Mouse (Mus musculus): ENCODE results near the gene Itga9. TPM values are rescaled to one million over a fixed set of nuclear protein-coding genes. Genes with fewer than 3 reads are reported as not detected.

The Itga9 gene
- polyA plus RNA-seq, 1 experiment from 2014 or later, result 6.2 TPM

DNA sequence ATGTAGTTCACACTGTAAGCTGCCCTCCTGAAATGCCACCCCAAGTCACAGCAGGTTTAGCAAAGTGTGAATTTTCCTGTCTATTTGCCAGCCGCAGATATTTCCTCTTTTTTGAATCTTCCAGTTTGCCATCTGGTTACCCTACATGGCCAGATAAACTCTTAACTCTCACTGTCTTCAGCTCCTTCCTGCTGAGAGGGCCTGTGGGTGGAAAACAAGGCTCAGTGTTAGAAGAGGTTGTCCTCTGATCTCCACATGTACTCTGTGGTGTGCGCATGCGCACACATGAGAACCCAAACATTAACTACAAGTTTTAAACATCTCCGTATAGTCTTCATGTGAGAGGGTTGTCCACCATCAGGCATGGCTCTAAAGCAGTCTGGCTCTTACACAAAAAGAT lies 283.7 kb downstream of the Itga9 start:
- H3K9ac ChIP-seq (ENCODE audit: low read depth, low read length), result no peak overlapping the region
- H3K4me2 ChIP-seq, result no peak overlapping the region
- DNase-seq (ENCODE audit: low spot score) (no peak), ATAC-seq (replicated peaks; ENCODE audit: low FRiP score) (no peak)
- peaks cover 6% of the 10 kb centered on the region for H3K4me1 ChIP-seq (replicated peaks; ENCODE audit: control insufficient read depth, insufficient read depth, low read length)
- H3K27ac ChIP-seq (ENCODE audit: low read depth, low read length), result no peak overlapping the region
- 77% methylated on average over 4 of the region's 4 CpGs for WGBS
- no peaks in the 10 kb centered on the region for H3K9me3 ChIP-seq (ENCODE audit: control insufficient read depth, low read length)
- no peaks in the 10 kb centered on the region for H3K27me3 ChIP-seq (replicated peaks; ENCODE audit: control insufficient read depth, insufficient read depth, low read length)
- H3K36me3 ChIP-seq (ENCODE audit: control insufficient read depth, insufficient read depth, low read length), result no peaks in the 10 kb centered on the region
- H3K4me3 ChIP-seq (ENCODE audit: low read depth, low read length), result no peak overlapping the region

DNA sequence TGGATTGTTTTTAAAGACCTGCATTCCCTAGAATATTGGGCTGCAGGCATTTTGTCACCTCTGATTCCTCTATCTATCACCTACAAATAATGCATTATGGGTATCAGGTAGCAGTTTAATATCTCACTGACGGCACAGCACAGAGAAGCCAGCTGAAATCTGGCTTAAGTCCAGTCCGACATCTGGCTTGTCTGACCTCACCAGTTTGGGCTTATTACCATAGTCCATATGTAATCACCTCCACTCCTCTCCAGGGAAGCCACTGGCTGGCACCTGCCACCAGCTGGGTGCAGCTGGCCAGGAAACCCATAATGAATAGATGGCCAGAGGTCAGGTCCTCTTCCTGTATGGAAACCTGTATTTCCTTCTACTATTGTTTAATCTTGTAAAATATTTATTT lies 284.2 kb downstream of the Itga9 start:
- peaks cover 6% of the 10 kb centered on the region for H3K4me1 ChIP-seq (replicated peaks; ENCODE audit: control insufficient read depth, insufficient read depth, low read length)
- no peak overlapping the region for H3K9ac ChIP-seq (ENCODE audit: low read depth, low read length)
- no peak for ATAC-seq (replicated peaks; ENCODE audit: low FRiP score)
- no peaks in the 10 kb centered on the region for H3K36me3 ChIP-seq (ENCODE audit: control insufficient read depth, insufficient read depth, low read length)
- no peaks in the 10 kb centered on the region for H3K27me3 ChIP-seq (replicated peaks; ENCODE audit: control insufficient read depth, insufficient read depth, low read length)
- H3K9me3 ChIP-seq (ENCODE audit: control insufficient read depth, low read length), result no peaks in the 10 kb centered on the region
- WGBS, result 77% methylated on average over 2 of the region's 2 CpGs
- H3K27ac ChIP-seq (ENCODE audit: low read depth, low read length), result no peak overlapping the region
- no peak overlapping the region for H3K4me2 ChIP-seq
- no peak for DNase-seq (ENCODE audit: low spot score)
- no peak overlapping the region for H3K4me3 ChIP-seq (ENCODE audit: low read depth, low read length)

DNA sequence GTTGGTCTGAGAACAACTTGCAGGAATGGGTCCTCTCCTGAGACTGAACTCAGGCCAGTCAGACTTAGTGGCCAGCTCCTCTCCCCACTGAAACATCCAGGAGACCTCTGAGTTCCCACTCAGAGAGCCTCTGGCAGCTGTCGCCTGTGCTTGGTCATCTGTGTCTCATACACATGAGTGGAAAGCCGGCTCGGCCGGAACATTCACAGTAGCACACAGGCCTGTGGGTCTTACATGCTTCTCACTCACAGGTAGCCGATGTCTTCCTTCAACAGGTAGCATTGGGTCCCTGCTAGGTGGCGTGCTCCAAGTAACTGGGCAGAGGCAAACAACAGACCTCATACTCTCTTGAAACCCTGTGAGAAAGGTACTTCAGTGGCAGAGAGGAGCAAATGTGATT lies 284.6 kb downstream of the Itga9 start:
- H3K4me3 ChIP-seq (ENCODE audit: low read depth, low read length), result no peak overlapping the region
- H3K4me1 ChIP-seq (replicated peaks; ENCODE audit: control insufficient read depth, insufficient read depth, low read length), result peaks cover 6% of the 10 kb centered on the region
- H3K9me3 ChIP-seq (ENCODE audit: control insufficient read depth, low read length), result no peaks in the 10 kb centered on the region
- H3K27me3 ChIP-seq (replicated peaks; ENCODE audit: control insufficient read depth, insufficient read depth, low read length), result no peaks in the 10 kb centered on the region
- no peak for ATAC-seq (replicated peaks; ENCODE audit: low FRiP score)
- H3K4me2 ChIP-seq, result no peak overlapping the region
- H3K27ac ChIP-seq (ENCODE audit: low read depth, low read length), result no peak overlapping the region
- H3K36me3 ChIP-seq (ENCODE audit: control insufficient read depth, insufficient read depth, low read length), result no peaks in the 10 kb centered on the region
- no peak overlapping the region for H3K9ac ChIP-seq (ENCODE audit: low read depth, low read length)
- DNase-seq (ENCODE audit: low spot score), result no peak
- 85% methylated on average over 6 of the region's 6 CpGs for WGBS

- Histone ChIP-seq H3K9ac (ENCODE audit: low read depth, low read length) (no peak overlapping the region), H3K27me3 (replicated peaks; ENCODE audit: control insufficient read depth, insufficient read depth, low read length) (no peaks in the 10 kb centered on the region), H3K4me2 (no peak overlapping the region), H3K27ac (ENCODE audit: low read depth, low read length) (no peak overlapping the region), H3K4me1 (replicated peaks; ENCODE audit: control insufficient read depth, insufficient read depth, low read length) (peaks cover 6% of the 10 kb centered on the region), H3K36me3 (ENCODE audit: control insufficient read depth, insufficient read depth, low read length) (no peaks in the 10 kb centered on the region), H3K4me3 (ENCODE audit: low read depth, low read length) (no peak overlapping the region), H3K9me3 (ENCODE audit: control insufficient read depth, low read length) (no peaks in the 10 kb centered on the region)
- WGBS, result 80% methylated on average over 9 of the region's 9 CpGs
- no peak for ATAC-seq (replicated peaks; ENCODE audit: low FRiP score)
- no peak for DNase-seq (ENCODE audit: low spot score)
Measured at GRCm38 (mm10) chr9:118891593-118891992, 285.1 kb downstream of the Itga9 start.

DNA sequence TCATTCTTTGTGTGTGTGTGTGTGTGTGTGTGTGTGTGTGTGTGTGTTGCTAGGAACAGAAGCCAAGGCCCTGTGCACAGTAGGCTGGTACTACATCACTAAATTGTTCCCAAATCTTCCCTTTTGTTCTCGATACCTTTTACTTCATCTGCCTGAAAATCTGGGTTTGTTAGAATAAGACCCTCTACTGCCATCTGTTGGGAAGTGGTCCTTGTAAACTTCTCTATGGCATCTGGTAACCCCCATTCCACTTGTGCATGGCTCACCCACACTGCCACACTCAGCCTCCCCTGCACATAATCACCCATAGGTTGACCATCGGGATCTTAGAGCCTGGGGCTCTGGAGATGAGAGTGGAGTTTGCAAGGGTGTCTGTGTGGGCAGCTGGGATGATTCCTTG lies 288.6 kb downstream of the Itga9 start:
- no peaks in the 10 kb centered on the region for H3K27me3 ChIP-seq (replicated peaks; ENCODE audit: control insufficient read depth, insufficient read depth, low read length)
- no peaks in the 10 kb centered on the region; the same call in 1 of the 2 replicates for H3K4me1 ChIP-seq (replicated peaks; ENCODE audit: control insufficient read depth, insufficient read depth, low read length)
- no peak overlapping the region for H3K9ac ChIP-seq (ENCODE audit: low read depth, low read length)
- 76% methylated on average over 2 of the region's 2 CpGs for WGBS
- H3K4me3 ChIP-seq (ENCODE audit: low read depth, low read length), result no peak overlapping the region
- H3K27ac ChIP-seq (ENCODE audit: low read depth, low read length), result no peak overlapping the region
- H3K36me3 ChIP-seq (ENCODE audit: control insufficient read depth, insufficient read depth, low read length), result no peaks in the 10 kb centered on the region
- ATAC-seq (replicated peaks; ENCODE audit: low FRiP score) (no peak), DNase-seq (ENCODE audit: low spot score) (no peak)
- no peak overlapping the region for H3K4me2 ChIP-seq
- H3K9me3 ChIP-seq (ENCODE audit: control insufficient read depth, low read length), result no peaks in the 10 kb centered on the region

- Histone ChIP-seq H3K27me3 (replicated peaks; ENCODE audit: control insufficient read depth, insufficient read depth, low read length) (no peaks in the 10 kb centered on the region), H3K4me2 (no peak overlapping the region), H3K36me3 (ENCODE audit: control insufficient read depth, insufficient read depth, low read length) (no peaks in the 10 kb centered on the region), H3K9me3 (ENCODE audit: control insufficient read depth, low read length) (no peaks in the 10 kb centered on the region), H3K4me3 (ENCODE audit: low read depth, low read length) (no peak overlapping the region), H3K27ac (ENCODE audit: low read depth, low read length) (no peak overlapping the region), H3K4me1 (replicated peaks; ENCODE audit: control insufficient read depth, insufficient read depth, low read length) (no peaks in the 10 kb centered on the region), H3K9ac (ENCODE audit: low read depth, low read length) (no peak overlapping the region)
- DNase-seq (ENCODE audit: low spot score) (no peak), ATAC-seq (replicated peaks; ENCODE audit: low FRiP score) (no peak)
- 85% methylated on average over 2 of the region's 2 CpGs for WGBS
Measured at GRCm38 (mm10) chr9:118900677-118901076, 294.2 kb downstream of the Itga9 start.

DNA sequence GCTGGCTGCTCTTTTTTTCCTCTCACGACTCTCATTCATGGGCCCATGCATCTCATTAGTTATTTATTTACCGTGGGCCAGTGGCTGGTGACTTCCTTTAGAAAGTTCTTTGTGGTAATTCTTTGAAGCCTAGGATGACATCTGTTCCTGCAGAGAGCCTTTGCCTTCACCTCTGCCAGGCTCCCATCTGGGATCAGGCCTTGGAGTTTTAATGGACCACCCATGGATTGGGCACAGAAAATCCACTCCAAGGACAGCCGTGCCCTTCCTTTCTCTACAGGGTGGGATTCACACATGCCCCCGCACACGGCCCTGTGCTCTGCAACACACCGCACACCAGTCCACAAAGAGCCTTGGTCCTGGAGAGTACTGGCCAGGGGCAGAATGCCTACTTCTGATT lies 295.4 kb downstream of the Itga9 start:
- ATAC-seq (replicated peaks; ENCODE audit: low FRiP score), result no peak

DNA sequence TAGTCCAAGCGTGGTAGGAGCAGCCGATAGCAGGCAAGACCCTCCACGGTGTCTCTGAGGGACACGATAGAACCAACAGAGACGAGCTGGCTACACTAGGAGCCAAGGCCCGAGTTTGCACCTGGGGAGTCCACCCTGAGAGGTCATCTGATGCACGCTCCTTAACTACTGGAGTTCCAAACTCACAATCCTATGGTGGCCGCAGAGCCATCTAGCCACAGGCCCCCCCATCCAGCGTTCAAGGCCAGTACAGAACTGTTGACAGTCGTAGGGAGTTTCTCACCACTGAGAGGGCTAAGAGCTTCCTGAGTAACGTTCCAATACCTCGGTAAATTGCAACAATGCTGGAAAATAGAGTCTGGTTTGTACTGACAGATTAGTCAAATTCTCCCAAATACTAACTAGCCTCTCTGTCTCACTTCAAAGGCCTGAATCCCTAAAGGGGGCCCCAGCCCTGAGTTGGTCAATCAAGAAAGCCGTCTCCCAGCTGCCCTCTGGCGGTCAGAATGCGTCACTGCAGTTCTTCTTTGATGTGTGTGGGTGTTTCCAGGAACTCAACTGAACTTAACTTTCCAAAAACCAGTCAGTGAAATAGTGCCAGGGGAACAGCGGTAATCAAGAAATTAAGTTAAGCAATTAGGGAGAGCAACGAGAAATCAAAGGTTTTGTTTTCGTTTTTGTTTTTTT lies 301.6 kb downstream of the Itga9 start:
- Histone ChIP-seq H3K9me3 (ENCODE audit: control insufficient read depth, low read length) (no peaks in the 10 kb centered on the region), H3K4me2 (no peak overlapping the region), H3K4me3 (ENCODE audit: low read depth, low read length) (no peak overlapping the region), H3K27me3 (replicated peaks; ENCODE audit: control insufficient read depth, insufficient read depth, low read length) (no peaks in the 10 kb centered on the region), H3K36me3 (ENCODE audit: control insufficient read depth, insufficient read depth, low read length) (no peaks in the 10 kb centered on the region), H3K9ac (ENCODE audit: low read depth, low read length) (no peak overlapping the region), H3K27ac (ENCODE audit: low read depth, low read length) (no peak overlapping the region), H3K4me1 (replicated peaks; ENCODE audit: control insufficient read depth, insufficient read depth, low read length) (no peaks in the 10 kb centered on the region; the same call in 1 of the 2 replicates)
- ATAC-seq (replicated peaks; ENCODE audit: low FRiP score) (no peak), DNase-seq (ENCODE audit: low spot score) (peak; percentile 67)
- WGBS, result 54% methylated on average over 18 of the region's 18 CpGs

More for the DNA sequence above, 295.4 kb downstream of the Itga9 start:
- 73% methylated on average over 6 of the region's 6 CpGs for WGBS
- Histone ChIP-seq H3K4me2 (no peak overlapping the region), H3K36me3 (ENCODE audit: control insufficient read depth, insufficient read depth, low read length) (no peaks in the 10 kb centered on the region), H3K27me3 (replicated peaks; ENCODE audit: control insufficient read depth, insufficient read depth, low read length) (no peaks in the 10 kb centered on the region), H3K9ac (ENCODE audit: low read depth, low read length) (no peak overlapping the region), H3K4me3 (ENCODE audit: low read depth, low read length) (no peak overlapping the region), H3K9me3 (ENCODE audit: control insufficient read depth, low read length) (no peaks in the 10 kb centered on the region), H3K27ac (ENCODE audit: low read depth, low read length) (no peak overlapping the region), H3K4me1 (replicated peaks; ENCODE audit: control insufficient read depth, insufficient read depth, low read length) (no peaks in the 10 kb centered on the region)
- no peak for DNase-seq (ENCODE audit: low spot score)

DNA sequence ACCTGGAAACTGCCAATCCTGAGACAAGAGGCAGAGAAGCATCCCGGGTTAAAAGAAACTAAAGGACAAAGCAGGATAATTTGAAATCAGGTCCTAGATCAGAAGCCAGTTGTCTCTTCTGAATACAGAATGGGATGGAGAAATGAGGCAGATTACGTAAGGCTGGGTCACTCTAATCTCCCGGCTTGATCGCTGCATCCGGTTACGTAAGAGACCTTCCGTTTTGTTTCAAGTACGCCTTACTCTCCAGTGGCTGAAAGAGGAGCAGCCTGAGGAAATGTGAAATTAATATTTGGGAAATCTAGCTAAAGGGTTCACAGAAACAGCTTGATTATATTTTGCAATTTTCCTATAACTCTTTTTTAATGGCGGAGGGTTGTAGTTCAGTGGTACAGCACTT lies 306.6 kb downstream of the Itga9 start:
- Histone ChIP-seq H3K9ac (ENCODE audit: low read depth, low read length) (no peak overlapping the region), H3K27ac (ENCODE audit: low read depth, low read length) (no peak overlapping the region), H3K9me3 (ENCODE audit: control insufficient read depth, low read length) (no peaks in the 10 kb centered on the region), H3K4me1 (replicated peaks; ENCODE audit: control insufficient read depth, insufficient read depth, low read length) (no peaks in the 10 kb centered on the region; the same call in 1 of the 2 replicates), H3K4me2 (no peak overlapping the region), H3K36me3 (ENCODE audit: control insufficient read depth, insufficient read depth, low read length) (no peaks in the 10 kb centered on the region), H3K4me3 (ENCODE audit: low read depth, low read length) (no peak overlapping the region), H3K27me3 (replicated peaks; ENCODE audit: control insufficient read depth, insufficient read depth, low read length) (no peaks in the 10 kb centered on the region; the same call in 1 of the 2 replicates)
- DNase-seq (ENCODE audit: low spot score) (no peak), ATAC-seq (replicated peaks; ENCODE audit: low FRiP score) (no peak)
- WGBS, result 70% methylated on average over 9 of the region's 9 CpGs

Data from liver, embryonic 11.5 days (tissue).